Mouse (Mus musculus) heart, embryonic 12.5 days (tissue): Measurements from ENCODE around the gene Pir. TPM values are rescaled to one million over a fixed set of nuclear protein-coding genes. Genes with fewer than 3 reads are reported as not detected.

Experiments used
- ATAC-seq: fragments of 200-750 bp; cut with Nextera tagmentation; 2 replicates; pipeline ENCODE4 v1.8.0; 2017; ENCODE audit warnings: moderate TSS enrichment, moderate library complexity; ENCODE audit not compliant: insufficient number of reproducible peaks, low FRiP score
- H3K27ac ChIP-seq: fragments of 300-500 bp; sonication (generic); 2 replicates; pipeline ENCODE4 v1.5.1; 2016; ENCODE audit warnings: mild to moderate bottlenecking, moderate library complexity; ENCODE audit not compliant: poor library complexity, severe bottlenecking
- H3K27me3 ChIP-seq: fragments of 300-500 bp; sonication (generic); replicated peaks from 2 replicates; pipeline ENCODE4 v1.6.1; 2016; ENCODE audit warnings: mild to moderate bottlenecking, moderate library complexity
- H3K36me3 ChIP-seq: fragments of 300-500 bp; sonication (generic); 2 replicates; pipeline ENCODE4 v1.6.1; 2016; ENCODE audit warnings: mild to moderate bottlenecking, moderate library complexity
- H3K4me1 ChIP-seq: fragments of 300-500 bp; sonication (generic); replicated peaks from 2 replicates; pipeline ENCODE4 v1.6.1; 2016; ENCODE audit warnings: mild to moderate bottlenecking
- H3K4me2 ChIP-seq: fragments of 300-500 bp; sonication (generic); 2 replicates; pipeline ENCODE4 v1.6.1; 2016; ENCODE audit warnings: mild to moderate bottlenecking, moderate library complexity
- H3K4me3 ChIP-seq: fragments of 300-500 bp; sonication (generic); 2 replicates; pipeline ENCODE4 v1.5.1; 2016; ENCODE audit warnings: mild to moderate bottlenecking
- H3K9ac ChIP-seq: fragments of 300-500 bp; sonication (generic); 2 replicates; pipeline ENCODE4 v1.6.1; 2016; ENCODE audit warnings: mild to moderate bottlenecking, moderate library complexity
- H3K9me3 ChIP-seq: fragments of 300-500 bp; sonication (generic); replicated peaks from 2 replicates; pipeline ENCODE4 v1.6.1; 2016; ENCODE audit warnings: mild to moderate bottlenecking, moderate library complexity
- WGBS: fragments of 180-500 bp; shearing (Covaris S2); methylation state at CpG from one replicate; pipeline ENCODE4 v1.1.7; 2016; 5-methylcytosine and 5-hydroxymethylcytosine counted together
- polyA plus RNA-seq: library from polyadenylated mRNA; unstranded; fragments of >200 nt; fragmentation: Nextera tagmentation; extraction: Ambion mirVana; gene quantifications from 2 replicates; pipeline ENCODE4 v1.2.1, GENCODE M21; 2016

Gene Pir
- polyA plus RNA-seq, 1 experiment from 2014 or later: 9.2 TPM

- H3K9ac ChIP-seq: no peak overlapping the region
- no peaks in the 10 kb centered on the region for H3K27me3 ChIP-seq
- no peak for ATAC-seq
- no peaks in the 10 kb centered on the region for H3K4me1 ChIP-seq
- WGBS: 50% methylated on average over 7 of the region's 7 CpGs
- H3K36me3 ChIP-seq: no peaks in the 10 kb centered on the region
- H3K27ac ChIP-seq: no peak overlapping the region
- H3K4me2 ChIP-seq: no peak overlapping the region
- H3K4me3 ChIP-seq: no peak overlapping the region
- no peaks in the 10 kb centered on the region for H3K9me3 ChIP-seq
These were observed 11.9 kb downstream of the Pir start for GRCm38 (mm10) chrX:164280918-164281647.

GRCm38 (mm10) chrX:164283808-164284207 lies 14.6 kb downstream of the Pir start:
- H3K4me1 ChIP-seq: no peaks in the 10 kb centered on the region

GRCm38 (mm10) chrX:164287077-164287476 lies 17.9 kb downstream of the Pir start:
- ATAC-seq: no peak
- Histone ChIP-seq H3K27ac (no peak overlapping the region), H3K9me3 (no peaks in the 10 kb centered on the region), H3K27me3 (no peaks in the 10 kb centered on the region), H3K4me3 (no peak overlapping the region), H3K4me1 (no peaks in the 10 kb centered on the region), H3K9ac (no peak overlapping the region), H3K36me3 (no peaks in the 10 kb centered on the region), H3K4me2 (no peak overlapping the region)
- WGBS: 59% methylated on average over 3 of the region's 3 CpGs

More at GRCm38 (mm10) chrX:164283808-164284207, 14.6 kb downstream of the Pir start:
- Histone ChIP-seq H3K9me3 (no peaks in the 10 kb centered on the region), H3K4me3 (no peak overlapping the region), H3K36me3 (no peaks in the 10 kb centered on the region), H3K27ac (no peak overlapping the region), H3K9ac (no peak overlapping the region), H3K4me2 (no peak overlapping the region), H3K27me3 (no peaks in the 10 kb centered on the region)
- WGBS: 84% methylated on average over 4 of the region's 4 CpGs
- ATAC-seq: no peak

GRCm38 (mm10) chrX:164291147-164291546 lies 22.0 kb downstream of the Pir start:
- H3K4me3 ChIP-seq: no peak overlapping the region
- WGBS: 63% methylated on average over 5 of the region's 5 CpGs
- no peak for ATAC-seq
- H3K27me3 ChIP-seq: no peaks in the 10 kb centered on the region
- no peak overlapping the region for H3K27ac ChIP-seq
- no peaks in the 10 kb centered on the region for H3K4me1 ChIP-seq
- no peak overlapping the region for H3K4me2 ChIP-seq
- no peak overlapping the region for H3K9ac ChIP-seq
- H3K36me3 ChIP-seq: no peaks in the 10 kb centered on the region
- no peaks in the 10 kb centered on the region for H3K9me3 ChIP-seq

GRCm38 (mm10) chrX:164306250-164306649 lies 37.1 kb downstream of the Pir start:
- no peak for ATAC-seq
- H3K4me2 ChIP-seq: no peak overlapping the region
- no peaks in the 10 kb centered on the region for H3K36me3 ChIP-seq
- H3K4me1 ChIP-seq: no peaks in the 10 kb centered on the region
- H3K4me3 ChIP-seq: no peak overlapping the region
- no peaks in the 10 kb centered on the region for H3K9me3 ChIP-seq
- H3K27ac ChIP-seq: no peak overlapping the region
- H3K27me3 ChIP-seq: no peaks in the 10 kb centered on the region
- 65% methylated on average over 2 of the region's 2 CpGs for WGBS
- H3K9ac ChIP-seq: no peak overlapping the region

- no peak overlapping the region for H3K27ac ChIP-seq
- WGBS: 45% methylated on average over 1 of the region's 1 CpGs
- no peak overlapping the region for H3K9ac ChIP-seq
- H3K4me1 ChIP-seq: no peaks in the 10 kb centered on the region
- no peaks in the 10 kb centered on the region for H3K27me3 ChIP-seq
- ATAC-seq: no peak
- no peaks in the 10 kb centered on the region for H3K9me3 ChIP-seq
- no peak overlapping the region for H3K4me2 ChIP-seq
- no peak overlapping the region for H3K4me3 ChIP-seq
- no peaks in the 10 kb centered on the region for H3K36me3 ChIP-seq
These were observed 44.7 kb downstream of the Pir start for GRCm38 (mm10) chrX:164313876-164314275.

GRCm38 (mm10) chrX:164318554-164318953 lies 49.4 kb downstream of the Pir start:
- Histone ChIP-seq H3K4me3 (no peak overlapping the region), H3K27ac (no peak overlapping the region), H3K4me1 (no peaks in the 10 kb centered on the region), H3K36me3 (no peaks in the 10 kb centered on the region), H3K9ac (no peak overlapping the region), H3K27me3 (no peaks in the 10 kb centered on the region), H3K4me2 (no peak overlapping the region), H3K9me3 (no peaks in the 10 kb centered on the region)
- no peak for ATAC-seq
- WGBS: 78% methylated on average over 4 of the region's 4 CpGs

- Histone ChIP-seq H3K4me2 (no peak overlapping the region), H3K9me3 (no peaks in the 10 kb centered on the region; the same call in 1 of the 2 replicates), H3K36me3 (no peaks in the 10 kb centered on the region), H3K4me1 (no peaks in the 10 kb centered on the region), H3K27ac (no peak overlapping the region), H3K27me3 (no peaks in the 10 kb centered on the region), H3K4me3 (no peak overlapping the region), H3K9ac (no peak overlapping the region)
- 82% methylated on average over 3 of the region's 3 CpGs for WGBS
- no peak for ATAC-seq
These were observed 50.9 kb downstream of the Pir start for GRCm38 (mm10) chrX:164320031-164320430.

- H3K36me3 ChIP-seq: no peaks in the 10 kb centered on the region
- WGBS: 62% methylated on average over 5 of the region's 5 CpGs
- no peaks in the 10 kb centered on the region for H3K27me3 ChIP-seq
- no peaks in the 10 kb centered on the region; the same call in 1 of the 2 replicates for H3K9me3 ChIP-seq
- H3K4me2 ChIP-seq: no peak overlapping the region
- no peak for ATAC-seq
- H3K4me1 ChIP-seq: no peaks in the 10 kb centered on the region
- no peak overlapping the region for H3K9ac ChIP-seq
- H3K27ac ChIP-seq: no peak overlapping the region
- H3K4me3 ChIP-seq: no peak overlapping the region
These were observed 53.3 kb downstream of the Pir start for GRCm38 (mm10) chrX:164322492-164322891.

GRCm38 (mm10) chrX:164323391-164323913 lies 54.3 kb downstream of the Pir start:
- Histone ChIP-seq H3K4me1 (no peaks in the 10 kb centered on the region), H3K27me3 (no peaks in the 10 kb centered on the region), H3K27ac (no peak overlapping the region), H3K36me3 (no peaks in the 10 kb centered on the region), H3K4me2 (no peak overlapping the region), H3K9ac (no peak overlapping the region), H3K9me3 (no peaks in the 10 kb centered on the region; the same call in 1 of the 2 replicates), H3K4me3 (no peak overlapping the region)
- no peak for ATAC-seq
- WGBS: 65% methylated on average over 4 of the region's 4 CpGs

- H3K27me3 ChIP-seq: no peaks in the 10 kb centered on the region
- no peak for ATAC-seq
- no peak overlapping the region for H3K9ac ChIP-seq
- no peaks in the 10 kb centered on the region for H3K4me1 ChIP-seq
- no peak overlapping the region for H3K4me3 ChIP-seq
- H3K9me3 ChIP-seq: no peaks in the 10 kb centered on the region
- no peaks in the 10 kb centered on the region for H3K36me3 ChIP-seq
- H3K27ac ChIP-seq: no peak overlapping the region
- no peak overlapping the region for H3K4me2 ChIP-seq
- WGBS: 79% methylated on average over 2 of the region's 2 CpGs
These were observed 61.2 kb downstream of the Pir start for GRCm38 (mm10) chrX:164330351-164330750.

GRCm38 (mm10) chrX:164330766-164331165 lies 61.6 kb downstream of the Pir start:
- no peak overlapping the region for H3K9ac ChIP-seq
- H3K4me2 ChIP-seq: no peak overlapping the region
- no peak overlapping the region for H3K27ac ChIP-seq
- H3K9me3 ChIP-seq: no peaks in the 10 kb centered on the region
- no peaks in the 10 kb centered on the region for H3K36me3 ChIP-seq
- no peaks in the 10 kb centered on the region for H3K4me1 ChIP-seq
- no peaks in the 10 kb centered on the region for H3K27me3 ChIP-seq
- H3K4me3 ChIP-seq: no peak overlapping the region
- ATAC-seq: no peak
- 53% methylated on average over 3 of the region's 3 CpGs for WGBS
